Mouse (Mus musculus): ENCODE measurements around the gene Zdhhc1. TPM values are rescaled to one million over a fixed set of nuclear protein-coding genes. Genes with fewer than 3 reads are reported as not detected.

Zdhhc1 gene
- polyA plus RNA-seq, 1 experiment from 2014 or later = 38.4 TPM

GRCm38 (mm10) chr8:105536546-105536945, 39.8 kb upstream of the Zdhhc1 start:
- Histone ChIP-seq H3K9me3 (replicated peaks; ENCODE audit: control insufficient read depth, low read length, poor library complexity, severe bottlenecking) (no peaks in the 10 kb centered on the region), H3K27me3 (ENCODE audit: control insufficient read depth, insufficient read depth, low read depth, low read length) (no peaks in the 10 kb centered on the region), H3K4me1 (ENCODE audit: control insufficient read depth, insufficient read depth, low read length) (no peaks in the 10 kb centered on the region), H3K4me3 (ENCODE audit: low read depth, low read length) (no peak overlapping the region), H3K4me2 (ENCODE audit: low read length) (no peak overlapping the region), H3K27ac (ENCODE audit: low read length) (no peak overlapping the region), H3K36me3 (ENCODE audit: control insufficient read depth, insufficient read depth, low read length) (peaks cover 22% of the 10 kb centered on the region), H3K9ac (ENCODE audit: low read depth, low read length) (no peak overlapping the region)
- WGBS = 92% methylated on average over 3 of the region's 3 CpGs
- ATAC-seq = no peak

- H3K4me1 ChIP-seq (ENCODE audit: control insufficient read depth, insufficient read depth, low read length) = no peaks in the 10 kb centered on the region
- H3K4me3 ChIP-seq (ENCODE audit: low read depth, low read length) = no peak overlapping the region
- no peak for ATAC-seq
- WGBS = 0% methylated on average over 1 of the region's 1 CpGs
- no peaks in the 10 kb centered on the region for H3K9me3 ChIP-seq (replicated peaks; ENCODE audit: control insufficient read depth, low read length, poor library complexity, severe bottlenecking)
- H3K9ac ChIP-seq (ENCODE audit: low read depth, low read length) = no peak overlapping the region
- no peak overlapping the region for H3K27ac ChIP-seq (ENCODE audit: low read length)
- H3K36me3 ChIP-seq (ENCODE audit: control insufficient read depth, insufficient read depth, low read length) = peaks cover 20% of the 10 kb centered on the region
- no peaks in the 10 kb centered on the region for H3K27me3 ChIP-seq (ENCODE audit: control insufficient read depth, insufficient read depth, low read depth, low read length)
- no peak overlapping the region for H3K4me2 ChIP-seq (ENCODE audit: low read length)
Observed at GRCm38 (mm10) chr8:105533892-105534329, 37.2 kb upstream of the Zdhhc1 start.

DNA sequence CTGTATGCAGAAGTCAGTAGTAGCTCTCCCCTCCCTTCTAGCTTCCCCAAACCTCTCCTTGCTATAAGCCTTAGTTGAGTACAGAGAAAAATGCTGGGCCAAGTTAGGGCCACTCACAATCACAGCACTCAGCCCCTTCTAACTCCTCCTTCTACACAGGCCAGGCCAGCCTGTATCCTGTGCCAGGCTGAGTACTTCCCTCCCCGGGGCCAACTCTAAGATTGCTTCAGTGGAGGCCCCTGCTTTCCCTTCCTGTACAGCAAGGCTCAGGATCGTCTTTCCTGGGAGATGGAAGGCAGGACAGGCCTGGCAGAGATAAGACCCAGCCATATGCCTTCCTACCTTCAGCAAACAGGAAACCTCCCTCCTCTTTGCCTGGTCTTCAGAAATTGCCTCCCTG, 36.7 kb upstream of the Zdhhc1 start:
- no peak overlapping the region for H3K4me2 ChIP-seq (ENCODE audit: low read length)
- H3K9ac ChIP-seq (ENCODE audit: low read depth, low read length) = no peak overlapping the region
- no peak overlapping the region for H3K4me3 ChIP-seq (ENCODE audit: low read depth, low read length)
- WGBS = 42% methylated on average over 2 of the region's 2 CpGs
- no peaks in the 10 kb centered on the region for H3K4me1 ChIP-seq (ENCODE audit: control insufficient read depth, insufficient read depth, low read length)
- no peaks in the 10 kb centered on the region for H3K9me3 ChIP-seq (replicated peaks; ENCODE audit: control insufficient read depth, low read length, poor library complexity, severe bottlenecking)
- H3K27me3 ChIP-seq (ENCODE audit: control insufficient read depth, insufficient read depth, low read depth, low read length) = no peaks in the 10 kb centered on the region
- ATAC-seq = no peak
- H3K36me3 ChIP-seq (ENCODE audit: control insufficient read depth, insufficient read depth, low read length) = peaks cover 16% of the 10 kb centered on the region
- no peak overlapping the region for H3K27ac ChIP-seq (ENCODE audit: low read length)

DNA sequence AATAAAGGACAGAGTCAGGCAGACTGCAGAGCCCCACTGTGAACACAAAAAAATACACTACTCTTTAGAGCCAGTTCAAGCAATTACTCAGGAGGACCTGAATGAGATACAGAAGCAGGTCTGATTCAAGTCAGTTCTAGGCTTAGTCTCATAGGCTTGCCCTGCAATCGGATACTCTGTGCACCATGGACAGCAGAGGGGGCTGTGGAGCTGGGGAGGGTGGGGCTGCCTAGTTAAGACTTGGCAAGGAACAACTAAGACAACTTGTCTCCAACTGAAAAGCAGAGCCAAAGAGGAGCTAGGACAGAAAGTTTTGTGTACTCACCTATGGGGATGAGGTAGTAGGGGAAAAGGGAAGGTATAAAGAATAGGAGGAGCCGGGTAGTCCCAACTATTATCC, 35.1 kb upstream of the Zdhhc1 start:
- Histone ChIP-seq H3K4me3 (ENCODE audit: low read depth, low read length) (no peak overlapping the region), H3K27me3 (ENCODE audit: control insufficient read depth, insufficient read depth, low read depth, low read length) (no peaks in the 10 kb centered on the region), H3K4me2 (ENCODE audit: low read length) (no peak overlapping the region), H3K9me3 (replicated peaks; ENCODE audit: control insufficient read depth, low read length, poor library complexity, severe bottlenecking) (no peaks in the 10 kb centered on the region), H3K4me1 (ENCODE audit: control insufficient read depth, insufficient read depth, low read length) (no peaks in the 10 kb centered on the region), H3K9ac (ENCODE audit: low read depth, low read length) (no peak overlapping the region), H3K27ac (ENCODE audit: low read length) (no peak overlapping the region), H3K36me3 (ENCODE audit: control insufficient read depth, insufficient read depth, low read length) (peaks cover 9% of the 10 kb centered on the region)
- WGBS = 67% methylated on average over 2 of the region's 2 CpGs
- ATAC-seq = no peak

- Histone ChIP-seq H3K4me3 (ENCODE audit: low read depth, low read length) (no peak overlapping the region), H3K4me2 (ENCODE audit: low read length) (no peak overlapping the region), H3K9me3 (replicated peaks; ENCODE audit: control insufficient read depth, low read length, poor library complexity, severe bottlenecking) (no peaks in the 10 kb centered on the region), H3K27me3 (ENCODE audit: control insufficient read depth, insufficient read depth, low read depth, low read length) (no peaks in the 10 kb centered on the region), H3K36me3 (ENCODE audit: control insufficient read depth, insufficient read depth, low read length) (peaks cover 15% of the 10 kb centered on the region), H3K9ac (ENCODE audit: low read depth, low read length) (no peak overlapping the region), H3K4me1 (ENCODE audit: control insufficient read depth, insufficient read depth, low read length) (no peaks in the 10 kb centered on the region), H3K27ac (ENCODE audit: low read length) (no peak overlapping the region)
- 91% methylated on average over 3 of the region's 3 CpGs for WGBS
- no peak for ATAC-seq
Observed at GRCm38 (mm10) chr8:105529271-105529670, 32.6 kb upstream of the Zdhhc1 start.

DNA sequence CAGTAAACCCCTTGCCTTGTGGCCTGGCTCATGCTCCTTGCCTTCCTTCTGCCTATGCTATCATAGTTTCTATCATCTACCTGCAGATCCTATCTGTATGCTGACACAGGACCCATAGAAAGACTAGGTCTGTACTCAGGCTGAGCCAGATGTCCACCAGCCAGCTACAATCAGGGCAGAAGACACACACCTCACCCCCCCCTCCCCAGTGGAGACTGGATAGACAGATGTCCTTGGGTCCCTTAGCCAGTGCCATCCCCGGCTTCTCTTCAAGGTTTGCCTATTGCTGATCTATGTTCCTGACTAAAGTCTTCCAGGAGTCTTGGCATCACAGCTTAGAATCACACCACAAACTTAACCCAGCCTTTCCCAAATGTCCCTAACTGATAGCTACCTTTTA, 31.5 kb upstream of the Zdhhc1 start:
- no peak overlapping the region for H3K4me3 ChIP-seq (ENCODE audit: low read depth, low read length)
- H3K9ac ChIP-seq (ENCODE audit: low read depth, low read length) = no peak overlapping the region
- H3K9me3 ChIP-seq (replicated peaks; ENCODE audit: control insufficient read depth, low read length, poor library complexity, severe bottlenecking) = no peaks in the 10 kb centered on the region
- no peak overlapping the region for H3K4me2 ChIP-seq (ENCODE audit: low read length)
- no peak for ATAC-seq
- no peaks in the 10 kb centered on the region for H3K27me3 ChIP-seq (ENCODE audit: control insufficient read depth, insufficient read depth, low read depth, low read length)
- 85% methylated on average over 1 of the region's 1 CpGs for WGBS
- peaks cover 15% of the 10 kb centered on the region for H3K36me3 ChIP-seq (ENCODE audit: control insufficient read depth, insufficient read depth, low read length)
- no peak overlapping the region for H3K27ac ChIP-seq (ENCODE audit: low read length)
- H3K4me1 ChIP-seq (ENCODE audit: control insufficient read depth, insufficient read depth, low read length) = no peaks in the 10 kb centered on the region

DNA sequence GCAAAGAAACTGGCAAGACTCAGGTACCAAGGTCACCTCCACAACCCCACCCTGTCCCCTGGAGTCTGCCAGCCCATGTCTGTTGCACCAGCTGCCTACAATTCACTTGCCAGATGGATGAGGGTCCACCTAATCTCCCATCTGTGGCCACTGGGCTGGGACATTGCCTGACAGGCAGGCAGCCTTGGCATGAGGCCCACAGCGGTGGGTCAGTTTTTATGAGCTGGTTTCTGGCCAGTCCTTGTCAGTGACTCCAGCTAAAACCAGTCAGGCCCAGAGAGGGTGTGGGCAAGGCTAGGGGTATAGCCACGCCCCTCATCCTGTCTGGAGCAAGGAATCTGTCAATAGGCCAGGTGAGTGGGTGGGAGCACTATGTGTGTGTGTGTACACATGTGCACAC, 30.4 kb upstream of the Zdhhc1 start:
- 91% methylated on average over 2 of the region's 2 CpGs for WGBS
- H3K27ac ChIP-seq (ENCODE audit: low read length) = no peak overlapping the region

DNA sequence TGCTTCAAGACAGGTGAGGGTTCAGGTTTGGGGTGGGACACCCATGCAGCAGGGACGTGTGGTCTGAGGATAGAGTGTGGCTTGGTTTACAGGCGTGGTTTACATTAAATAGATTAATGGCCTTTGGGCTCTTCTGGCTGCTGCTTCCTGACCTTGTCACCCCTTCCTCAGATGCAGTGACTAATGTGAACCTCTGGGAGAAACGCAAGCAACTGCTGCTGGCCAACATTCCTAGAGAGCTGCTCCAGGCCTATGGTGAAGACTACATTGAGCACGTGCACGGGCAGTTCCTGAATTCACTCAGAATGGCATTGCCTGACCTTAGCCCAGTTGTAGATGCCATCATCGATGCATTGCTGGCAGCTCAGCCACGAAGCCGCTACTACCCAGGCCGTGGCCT, 26.2 kb upstream of the Zdhhc1 start:
- no peak for ATAC-seq
- Histone ChIP-seq H3K9me3 (replicated peaks; ENCODE audit: control insufficient read depth, low read length, poor library complexity, severe bottlenecking) (no peaks in the 10 kb centered on the region), H3K4me3 (ENCODE audit: low read depth, low read length) (no peak overlapping the region), H3K27me3 (ENCODE audit: control insufficient read depth, insufficient read depth, low read depth, low read length) (no peaks in the 10 kb centered on the region; the same call in 1 of the 2 replicates), H3K36me3 (ENCODE audit: control insufficient read depth, insufficient read depth, low read length) (peaks cover 20% of the 10 kb centered on the region), H3K4me1 (ENCODE audit: control insufficient read depth, insufficient read depth, low read length) (peaks cover 27% of the 10 kb centered on the region), H3K4me2 (ENCODE audit: low read length) (no peak overlapping the region), H3K27ac (ENCODE audit: low read length) (no peak overlapping the region), H3K9ac (ENCODE audit: low read depth, low read length) (no peak overlapping the region)
- WGBS = 90% methylated on average over 9 of the region's 9 CpGs

More for the DNA sequence above, 30.4 kb upstream of the Zdhhc1 start:
- no peak for ATAC-seq
- H3K4me1 ChIP-seq (ENCODE audit: control insufficient read depth, insufficient read depth, low read length) = no peaks in the 10 kb centered on the region
- peaks cover 21% of the 10 kb centered on the region for H3K36me3 ChIP-seq (ENCODE audit: control insufficient read depth, insufficient read depth, low read length)
- no peak overlapping the region for H3K4me2 ChIP-seq (ENCODE audit: low read length)
- no peaks in the 10 kb centered on the region for H3K27me3 ChIP-seq (ENCODE audit: control insufficient read depth, insufficient read depth, low read depth, low read length)
- H3K9me3 ChIP-seq (replicated peaks; ENCODE audit: control insufficient read depth, low read length, poor library complexity, severe bottlenecking) = no peaks in the 10 kb centered on the region
- no peak overlapping the region for H3K4me3 ChIP-seq (ENCODE audit: low read depth, low read length)
- H3K9ac ChIP-seq (ENCODE audit: low read depth, low read length) = no peak overlapping the region

DNA sequence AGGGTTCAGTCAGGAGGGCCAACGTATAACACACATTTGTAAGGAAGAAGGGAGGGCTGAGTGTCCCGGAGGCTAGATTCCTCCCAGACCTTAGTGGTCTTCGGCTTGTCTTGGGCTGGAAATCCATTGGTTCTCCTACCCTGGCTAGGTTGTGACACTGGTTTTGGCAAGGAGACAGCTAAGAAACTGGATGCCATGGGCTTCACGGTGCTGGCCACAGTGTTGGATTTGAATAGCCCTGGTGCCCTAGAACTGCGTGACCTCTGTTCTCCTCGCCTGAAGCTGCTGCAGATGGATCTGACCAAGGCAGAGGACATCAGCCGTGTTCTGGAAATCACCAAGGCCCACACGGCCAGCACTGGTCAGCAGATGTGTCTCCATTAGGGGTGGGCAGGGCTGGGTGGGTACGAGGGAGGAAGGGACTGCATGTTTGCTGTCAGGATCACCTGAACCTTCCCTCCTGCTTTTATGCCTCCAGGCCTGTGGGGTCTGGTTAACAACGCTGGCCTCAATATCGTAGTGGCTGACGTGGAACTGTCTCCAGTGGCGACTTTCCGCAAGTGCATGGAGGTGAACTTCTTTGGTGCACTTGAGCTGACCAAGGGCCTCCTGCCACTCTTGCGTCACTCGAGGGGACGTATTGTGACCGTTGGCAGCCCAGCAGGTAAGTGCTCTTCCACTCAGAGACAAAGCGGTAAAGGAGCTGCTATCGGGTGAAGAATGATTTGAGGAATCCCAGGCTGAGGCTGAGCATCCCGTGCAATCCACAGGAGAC, 25.5 kb upstream of the Zdhhc1 start:
- Histone ChIP-seq H3K4me3 (ENCODE audit: low read depth, low read length) (no peak overlapping the region), H3K9ac (ENCODE audit: low read depth, low read length) (no peak overlapping the region), H3K4me2 (ENCODE audit: low read length) (no peak overlapping the region), H3K27ac (ENCODE audit: low read length) (no peak overlapping the region), H3K36me3 (ENCODE audit: control insufficient read depth, insufficient read depth, low read length) (peaks cover 17% of the 10 kb centered on the region), H3K27me3 (ENCODE audit: control insufficient read depth, insufficient read depth, low read depth, low read length) (no peaks in the 10 kb centered on the region; the same call in 1 of the 2 replicates), H3K4me1 (ENCODE audit: control insufficient read depth, insufficient read depth, low read length) (peaks cover 28% of the 10 kb centered on the region), H3K9me3 (replicated peaks; ENCODE audit: control insufficient read depth, low read length, poor library complexity, severe bottlenecking) (no peaks in the 10 kb centered on the region)
- WGBS = 83% methylated on average over 21 of the region's 21 CpGs
- ATAC-seq = no peak

All from midbrain, embryonic 16.5 days (tissue).